Mouse (Mus musculus): ENCODE data around the gene Erg.
A peak's percentile ranks its signal among the peaks of the same experiment; 100 is the strongest.

Erg gene

DNA sequence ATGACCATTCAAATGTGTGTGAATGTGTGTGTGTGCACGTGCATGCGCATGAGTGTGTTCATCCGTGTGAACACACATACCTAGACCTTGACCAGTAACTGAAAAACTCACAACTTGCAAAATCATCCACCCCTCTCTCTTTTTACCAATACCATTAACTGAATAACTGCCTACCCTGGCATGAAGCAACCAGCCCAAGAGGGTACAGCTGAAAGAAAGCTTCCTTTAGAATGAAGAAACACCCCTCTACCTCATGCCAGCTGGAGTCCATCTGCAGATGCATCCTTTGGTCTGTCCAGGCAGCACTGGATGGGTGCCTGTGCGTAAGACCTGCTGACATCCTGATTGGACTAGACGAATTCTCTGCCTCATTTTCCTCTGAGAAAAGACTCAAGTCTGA is 198.1 kb downstream of the Erg start:
- no peak for DNase-seq (ENCODE audit: low spot score)

DNA sequence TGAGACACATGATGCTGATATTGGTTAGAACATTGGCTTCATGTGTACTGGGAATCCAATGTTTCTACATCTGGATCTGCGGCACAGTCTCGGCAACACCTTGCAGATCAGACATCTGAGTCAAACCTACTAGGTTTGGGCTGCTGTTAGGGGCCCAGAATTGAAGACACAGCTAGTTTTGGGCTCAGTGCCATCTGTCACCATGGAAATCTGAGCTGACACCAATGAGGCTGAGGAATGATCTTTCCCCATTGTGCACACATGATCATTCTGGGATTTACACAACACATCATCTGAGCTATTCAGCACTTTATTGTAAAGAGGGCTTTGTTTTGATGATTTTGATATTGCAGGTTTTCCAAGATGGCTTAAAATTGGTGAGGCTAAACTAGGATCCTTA is 199.4 kb downstream of the Erg start:
- no peak for DNase-seq (ENCODE audit: low spot score)

- DNase-seq (ENCODE audit: low spot score), result no peak
Measured at GRCm38 (mm10) chr16:95385299-95385973, 201.0 kb downstream of the Erg start.

DNA sequence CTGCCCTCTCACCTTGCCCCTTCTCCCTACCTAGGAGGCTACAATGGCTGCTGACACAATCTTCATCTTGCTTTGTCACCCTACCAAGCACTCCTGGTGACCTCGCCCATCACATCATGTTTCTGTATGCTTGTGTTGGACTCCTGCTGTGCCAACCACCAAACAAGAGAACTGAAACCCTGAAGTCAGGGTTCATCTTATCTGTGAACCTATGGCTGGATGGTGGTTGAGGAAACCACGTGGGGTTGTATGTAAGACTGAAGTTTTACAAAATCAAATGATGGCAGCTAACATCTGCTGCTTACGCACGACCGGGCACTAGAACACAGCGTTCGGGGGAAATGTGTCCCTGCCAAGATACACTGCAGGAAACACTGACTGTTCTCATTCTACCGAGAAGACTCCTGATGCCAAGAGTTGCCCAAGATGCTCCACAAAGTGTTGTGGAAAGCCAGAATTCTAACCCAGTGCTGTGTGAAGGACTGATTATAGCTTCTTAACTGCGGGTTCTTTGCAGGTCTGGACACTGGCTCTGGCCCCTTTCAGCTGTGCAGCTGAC is 201.7 kb downstream of the Erg start:
- DNase-seq (ENCODE audit: low spot score), result no peak

- DNase-seq (ENCODE audit: low spot score), result no peak
Measured at GRCm38 (mm10) chr16:95382251-95382650, 204.1 kb downstream of the Erg start.

GRCm38 (mm10) chr16:95376834-95377233 is 209.6 kb downstream of the Erg start:
- DNase-seq (ENCODE audit: low spot score), result no peak

DNA sequence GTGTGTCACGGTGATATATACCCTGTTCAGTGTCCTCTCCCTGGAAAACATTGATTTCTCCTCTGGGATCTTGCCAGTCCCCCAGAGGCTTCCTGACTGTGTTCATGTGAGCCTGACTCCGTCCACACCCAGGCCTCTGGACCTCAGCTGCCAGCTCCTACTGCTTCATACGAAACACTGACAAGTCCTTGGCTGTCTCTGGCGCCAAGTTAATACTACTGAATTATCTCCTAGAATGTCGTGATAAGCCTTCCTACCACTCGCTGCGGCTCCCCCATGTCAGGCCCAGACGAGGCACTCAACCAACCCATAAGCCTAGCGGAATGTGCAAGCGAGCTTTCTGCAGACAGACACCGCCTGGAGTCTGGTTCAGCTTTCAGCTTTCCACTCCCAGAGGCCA is 210.0 kb downstream of the Erg start:
- DNase-seq (ENCODE audit: low spot score), result no peak

GRCm38 (mm10) chr16:95374646-95375045 is 211.7 kb downstream of the Erg start:
- DNase-seq (ENCODE audit: low spot score), result no peak

DNA sequence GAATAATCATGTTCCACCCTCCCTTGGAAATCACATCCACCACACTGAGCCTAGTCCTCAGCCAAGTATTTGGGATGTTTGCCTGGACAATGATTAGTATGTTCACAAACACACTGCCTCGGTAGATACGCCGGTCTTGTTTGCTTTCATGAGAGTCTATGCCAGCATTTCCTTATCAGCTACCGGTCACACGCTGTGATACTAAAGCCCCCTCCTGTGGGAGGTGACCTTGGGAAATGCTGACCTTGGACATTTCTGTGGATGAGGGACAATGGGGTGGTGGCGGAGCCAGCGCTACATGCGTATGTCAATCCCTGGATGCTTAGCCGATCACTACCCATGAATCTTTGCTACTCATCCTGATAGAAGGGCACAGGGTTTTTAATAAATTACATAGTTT is 213.4 kb downstream of the Erg start:
- no peak for DNase-seq (ENCODE audit: low spot score)

GRCm38 (mm10) chr16:95371713-95372112 is 214.7 kb downstream of the Erg start:
- no peak for DNase-seq (ENCODE audit: low spot score)

DNA sequence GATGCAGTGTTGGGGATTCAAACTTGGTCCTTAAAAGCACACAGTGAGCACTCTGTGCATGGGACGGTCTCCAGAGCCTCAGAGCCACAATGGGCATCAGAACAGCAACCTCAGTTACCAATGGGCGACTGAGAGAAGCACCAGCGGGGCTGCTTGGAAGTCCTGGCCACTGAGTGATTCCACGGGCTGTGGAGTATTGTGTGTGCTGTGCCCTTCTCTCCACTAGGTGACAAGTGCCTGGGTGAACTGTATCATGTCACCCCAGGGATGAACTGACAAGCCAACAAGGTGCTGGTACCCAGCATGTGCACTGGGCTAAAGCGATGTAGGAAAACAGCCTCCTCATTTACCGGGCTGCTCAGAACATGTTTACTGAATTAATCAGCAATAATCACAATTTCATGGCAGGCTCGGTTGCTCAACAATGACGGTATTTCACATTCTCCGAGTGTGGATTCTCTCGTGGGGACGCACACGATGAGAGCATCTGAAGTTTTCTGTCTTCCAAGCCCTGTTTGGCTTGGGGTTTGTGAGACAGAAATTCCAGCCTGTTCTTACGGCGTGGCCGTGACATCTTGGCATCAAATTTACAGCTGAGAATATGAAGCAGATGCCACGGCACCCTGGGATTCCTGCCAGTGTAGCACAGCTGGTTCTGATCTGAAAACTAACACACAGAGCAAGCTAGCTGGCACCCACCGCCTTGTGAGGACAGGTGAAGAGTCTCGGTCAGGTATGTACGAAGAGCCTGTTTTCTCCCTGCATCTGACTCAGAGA is 219.2 kb downstream of the Erg start:
- no peak for DNase-seq (ENCODE audit: low spot score)

GRCm38 (mm10) chr16:95365214-95365613 is 221.2 kb downstream of the Erg start:
- DNase-seq (ENCODE audit: low spot score), result no peak

DNA sequence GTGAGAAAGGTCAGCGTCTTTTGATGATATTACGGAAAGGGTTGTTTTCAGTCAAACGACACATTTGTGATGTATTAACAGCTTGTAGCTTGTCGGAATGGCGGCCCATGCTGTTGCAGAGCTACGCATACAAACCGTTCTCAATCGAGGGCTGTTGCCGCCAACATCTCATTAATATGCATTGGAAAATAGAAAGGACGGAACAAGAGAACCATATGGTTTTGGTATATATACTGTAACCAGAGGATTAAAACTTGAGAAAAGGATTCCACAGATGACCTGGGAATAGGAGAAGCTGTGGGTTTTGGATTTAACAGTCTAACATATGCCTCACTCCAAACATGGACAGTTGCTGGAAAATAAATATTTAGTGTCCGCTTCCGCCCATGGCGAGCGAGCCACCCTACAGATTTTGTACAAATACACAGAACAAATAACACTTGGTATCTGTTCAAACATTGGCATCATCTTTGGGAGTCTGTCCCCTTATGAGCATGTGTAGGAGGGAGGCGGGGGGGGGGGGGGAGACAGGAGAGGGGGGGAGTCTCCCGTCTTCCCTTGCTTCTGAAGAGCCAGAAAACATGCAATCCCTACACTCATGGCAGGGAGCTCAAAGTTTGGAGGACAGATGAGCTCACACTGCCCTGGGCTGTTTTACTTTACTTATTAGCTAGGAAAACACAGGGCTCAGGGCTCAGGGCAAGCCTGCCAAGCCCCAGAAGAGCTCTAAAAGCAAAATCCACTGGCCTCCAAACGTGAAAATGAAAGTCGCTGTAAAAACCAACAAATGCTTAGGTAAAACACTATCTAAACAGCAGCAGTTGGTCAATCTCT is 222.5 kb downstream of the Erg start:
- no peak for DNase-seq (ENCODE audit: low spot score)

GRCm38 (mm10) chr16:95361950-95362349 is 224.4 kb downstream of the Erg start:
- no peak for DNase-seq (ENCODE audit: low spot score)

GRCm38 (mm10) chr16:95360940-95361489 is 225.4 kb downstream of the Erg start:
- DNase-seq (ENCODE audit: low spot score), result no peak

- no peak for DNase-seq (ENCODE audit: low spot score)
Measured at GRCm38 (mm10) chr16:95360214-95360850, 226.1 kb downstream of the Erg start.

DNA sequence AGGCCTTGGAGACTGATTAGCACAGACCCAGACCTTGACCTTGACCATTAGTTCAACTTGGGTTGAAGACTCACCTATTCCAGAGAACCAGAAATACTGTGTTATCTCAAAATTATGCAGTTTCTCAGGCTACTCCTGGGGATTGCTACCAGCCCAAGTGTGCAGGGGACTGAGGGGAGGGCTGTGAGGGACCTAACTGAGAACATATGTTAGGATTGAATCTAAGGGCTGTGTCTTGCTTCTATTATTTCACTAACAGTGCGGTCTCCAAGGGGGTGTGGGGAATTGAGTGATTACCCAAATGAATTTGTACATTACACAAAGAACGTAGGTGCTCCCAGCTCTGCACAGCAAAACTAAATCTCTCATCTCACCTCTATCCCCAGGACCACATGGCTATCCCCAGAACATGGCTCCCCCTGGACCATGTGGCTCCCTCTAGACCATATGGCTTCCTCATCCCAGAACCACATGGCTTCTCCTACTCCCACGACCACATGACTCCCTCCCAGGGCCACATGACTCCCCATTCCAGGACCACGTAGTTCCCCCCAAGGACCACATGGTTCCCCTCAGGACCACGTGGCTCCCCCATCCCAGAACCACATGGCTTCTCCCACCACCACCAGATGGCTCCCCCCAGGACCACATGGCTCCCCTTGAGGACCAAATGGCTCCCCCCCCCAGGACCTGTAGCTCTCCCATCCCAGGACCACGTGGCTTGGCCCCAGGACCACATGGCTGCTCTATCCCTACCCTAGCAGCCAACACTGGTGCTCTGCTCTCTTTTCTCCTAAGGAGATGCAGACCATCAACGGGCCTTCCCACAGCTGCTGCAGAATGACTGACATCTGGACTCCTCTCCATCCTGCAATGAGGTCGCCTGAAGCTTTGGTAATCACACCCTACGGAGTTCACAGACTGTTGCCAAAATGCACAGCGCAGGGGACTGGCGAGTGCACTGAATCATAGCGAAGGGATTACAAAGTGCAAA is 229.1 kb downstream of the Erg start:
- DNase-seq (ENCODE audit: low spot score), result no peak

- no peak for DNase-seq (ENCODE audit: low spot score)
Measured at GRCm38 (mm10) chr16:95353838-95354237, 232.6 kb downstream of the Erg start.

- DNase-seq (ENCODE audit: low spot score), result no peak
Measured at GRCm38 (mm10) chr16:95352266-95352665, 234.1 kb downstream of the Erg start.

- peak; percentile 36 for DNase-seq (ENCODE audit: low spot score)
Measured at GRCm38 (mm10) chr16:95350499-95350898, 235.9 kb downstream of the Erg start.
